Mouse (Mus musculus) liver, embryonic 14.5 days (tissue): ENCODE measurements around the gene Plekha5.

Source experiments
- CTCF ChIP-seq: IDR thresholded peaks from 2 replicates; pipeline ENCODE4 v1.5.1; 2016; ENCODE audit warnings: antibody characterized with exemption, low read depth, control low read depth
- EP300 ChIP-seq: IDR thresholded peaks from 2 replicates; pipeline ENCODE4 v1.6.1; 2016; ENCODE audit warnings: antibody characterized with exemption, low read depth

DNA sequence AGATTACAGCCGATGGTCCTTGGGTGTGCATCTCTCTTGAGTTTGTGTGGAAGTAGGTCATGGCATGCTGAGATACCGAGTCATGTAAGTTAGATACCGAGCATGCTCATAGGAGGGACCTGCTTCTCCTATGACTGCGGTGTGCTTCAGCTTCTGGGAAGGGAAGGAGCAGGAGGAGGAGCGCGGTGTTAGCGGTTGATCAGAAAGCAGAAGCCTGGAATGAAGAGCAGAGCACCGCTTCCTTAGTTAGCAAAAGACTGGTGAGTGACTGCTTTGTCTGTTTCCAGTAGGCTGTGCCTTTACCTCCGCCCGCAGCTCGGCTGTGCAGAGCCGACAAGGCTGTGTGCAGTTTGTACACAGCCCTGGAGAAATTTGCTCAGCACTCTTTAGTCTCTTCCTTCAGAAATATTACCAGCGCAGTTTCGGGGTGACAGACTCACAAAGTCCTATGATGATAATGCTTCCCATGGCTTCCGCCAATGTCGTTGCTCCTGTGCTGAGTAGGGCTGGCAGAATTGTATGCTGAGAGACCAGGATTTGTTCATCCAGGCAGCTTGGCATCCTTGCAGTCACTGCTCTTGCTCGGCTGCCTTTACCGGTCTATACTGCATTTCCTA lies 67.2 kb downstream of the Plekha5 start:
- TF ChIP-seq EP300 (no peak), CTCF (no peak)
